Mouse (Mus musculus): Measurements from ENCODE around the gene Prrg1.
"Not testable (repeated sequence)": the region's sequence is repeated elsewhere in the genome, so short reads cannot be mapped to it uniquely, and the experiment has no call there.

Gene Prrg1

GRCm38 (mm10) chrX:78583202-78584004 is at the start of gene Prrg1:
Gene Prrg1 (minus strand): TSS chrX:78583896.
- DNase-seq (ENCODE audit: extremely low spot score, low spot score), result peak; percentile 65

GRCm38 (mm10) chrX:78605814-78606213 is 22.1 kb upstream of the Prrg1 start:
- no peak for DNase-seq (ENCODE audit: extremely low spot score, low spot score)

GRCm38 (mm10) chrX:78593138-78593537 is 9.4 kb upstream of the Prrg1 start:
- no peak for DNase-seq (ENCODE audit: extremely low spot score, low spot score)

GRCm38 (mm10) chrX:78582854-78583201 is 868 bp downstream of the Prrg1 start:
- no peak for DNase-seq (ENCODE audit: extremely low spot score, low spot score)

- no peak for DNase-seq (ENCODE audit: extremely low spot score, low spot score)
These were observed 20.2 kb downstream of the Prrg1 start for GRCm38 (mm10) chrX:78563451-78563850.

- no peak for DNase-seq (ENCODE audit: extremely low spot score, low spot score)
These were observed 30.3 kb downstream of the Prrg1 start for GRCm38 (mm10) chrX:78553399-78553798.

GRCm38 (mm10) chrX:78552704-78553103 is 31.0 kb downstream of the Prrg1 start:
- no peak for DNase-seq (ENCODE audit: extremely low spot score, low spot score)

GRCm38 (mm10) chrX:78547696-78548095 is 36.0 kb downstream of the Prrg1 start:
- no peak for DNase-seq (ENCODE audit: extremely low spot score, low spot score)

- no peak for DNase-seq (ENCODE audit: extremely low spot score, low spot score)
These were observed 44.0 kb downstream of the Prrg1 start for GRCm38 (mm10) chrX:78539734-78540133.

GRCm38 (mm10) chrX:78538632-78539316 is 44.9 kb downstream of the Prrg1 start:
- no peak for DNase-seq (ENCODE audit: extremely low spot score, low spot score)

GRCm38 (mm10) chrX:78518301-78518700 is 65.4 kb downstream of the Prrg1 start:
- no peak for DNase-seq (ENCODE audit: extremely low spot score, low spot score)

GRCm38 (mm10) chrX:78482987-78483386 is 100.7 kb downstream of the Prrg1 start:
- DNase-seq (ENCODE audit: extremely low spot score, low spot score), result no peak

GRCm38 (mm10) chrX:78479710-78480109 is 104.0 kb downstream of the Prrg1 start:
- DNase-seq (ENCODE audit: extremely low spot score, low spot score), result no peak

GRCm38 (mm10) chrX:78434357-78434756 is 149.3 kb downstream of the Prrg1 start:
- DNase-seq (ENCODE audit: extremely low spot score, low spot score), result no peak

GRCm38 (mm10) chrX:78403346-78403745 is 180.3 kb downstream of the Prrg1 start:
- DNase-seq (ENCODE audit: extremely low spot score, low spot score), result not testable (repeated sequence)
